Mouse (Mus musculus) kidney, postnatal 0 days (tissue): ENCODE data around the gene Gm39566. TPM values are rescaled to one million over a fixed set of nuclear protein-coding genes. Genes with fewer than 3 reads are reported as not detected.

Experiments used
- ATAC-seq: fragments of 200-750 bp; cut with Nextera tagmentation; replicated peaks from 2 replicates; pipeline ENCODE4 v1.8.0; 2017; ENCODE audit warnings: low read depth, moderate number of reproducible peaks, moderate TSS enrichment, moderate library complexity; ENCODE audit not compliant: low FRiP score
- DNase-seq: peaks from one replicate; pipeline ENCODE4 v3.0.0-alpha.2; 2016; ENCODE audit warnings: low spot score
- H3K27ac ChIP-seq: fragments of 300-500 bp; sonication (generic); 2 replicates; pipeline ENCODE4 v1.5.1; 2014; ENCODE audit warnings: mild to moderate bottlenecking
- H3K27me3 ChIP-seq: fragments of 300-500 bp; sonication (generic); 2 replicates; pipeline ENCODE4 v1.6.1; 2014; ENCODE audit warnings: low read length, mixed read lengths; ENCODE audit not compliant: insufficient read depth
- H3K36me3 ChIP-seq: fragments of 300-500 bp; sonication (generic); 2 replicates; pipeline ENCODE4 v1.6.1; 2014; ENCODE audit warnings: low read length, mixed read lengths; ENCODE audit not compliant: insufficient read depth
- H3K4me1 ChIP-seq: fragments of 300-500 bp; sonication (generic); replicated peaks from 2 replicates; pipeline ENCODE4 v1.6.1; 2014; ENCODE audit warnings: antibody characterized with exemption, low read length, mixed read lengths; ENCODE audit not compliant: insufficient read depth
- H3K4me2 ChIP-seq: fragments of 300-500 bp; sonication (generic); 2 replicates; pipeline ENCODE4 v1.6.1; 2014; ENCODE audit warnings: mild to moderate bottlenecking, low read length, moderate library complexity, mixed read lengths
- H3K4me3 ChIP-seq: fragments of 300-500 bp; sonication (generic); replicated peaks from 2 replicates; pipeline ENCODE4 v1.5.1; 2014; ENCODE audit warnings: low read depth, low read length
- H3K9ac ChIP-seq: fragments of 300-500 bp; sonication (generic); 2 replicates; pipeline ENCODE4 v1.6.1; 2014; ENCODE audit warnings: low read depth, low read length
- H3K9me3 ChIP-seq: fragments of 300-500 bp; sonication (generic); replicated peaks from 2 replicates; pipeline ENCODE4 v1.6.1; 2016; ENCODE audit warnings: low read length, inconsistent platforms, mixed read lengths
- CTCF ChIP-seq: IDR thresholded peaks from 2 replicates; pipeline ENCODE4 v1.5.1; 2016; ENCODE audit warnings: antibody characterized with exemption, low read depth, mild to moderate bottlenecking, moderate library complexity
- WGBS: fragments of 180-500 bp; shearing (Covaris S2); extraction: QIAGEN DNeasy Blood & Tissue Kit; methylation state at CpG from one replicate; pipeline ENCODE4 v1.1.7; 2014; 5-methylcytosine and 5-hydroxymethylcytosine counted together
- polyA plus RNA-seq: library from polyadenylated mRNA; unstranded; fragments of >200 nt; fragmentation: Nextera tagmentation; extraction: Ambion mirVana; gene quantifications from 2 replicates; pipeline ENCODE4 v1.2.1, GENCODE M21; 2015

The Gm39566 gene
- polyA plus RNA-seq, 1 experiment from 2014 or later: not detected

DNA sequence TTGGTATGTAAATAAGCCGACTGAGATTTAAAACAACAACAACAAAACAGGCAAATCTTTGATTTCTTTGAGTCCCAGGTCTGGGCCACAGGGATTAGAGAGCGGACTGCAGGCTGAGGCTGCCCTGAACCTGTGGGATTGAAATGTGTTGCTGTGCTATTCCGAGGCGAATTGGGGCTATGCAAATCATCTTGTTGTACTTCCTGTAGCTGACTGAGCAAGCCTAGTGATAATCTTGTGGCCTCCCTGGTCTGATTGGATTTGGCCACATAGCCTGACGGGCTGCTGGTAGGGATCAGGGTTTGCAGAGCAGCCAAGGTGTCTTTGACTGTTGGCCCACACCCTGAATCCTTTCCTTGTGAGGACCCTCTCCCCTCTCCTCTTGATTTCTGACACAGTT lies 40.1 kb downstream of the Gm39566 start:
- DNase-seq (no peak), ATAC-seq (no peak)
- Histone ChIP-seq H3K4me2 (no peak overlapping the region), H3K27ac (no peak overlapping the region), H3K36me3 (no peaks in the 10 kb centered on the region), H3K4me3 (no peak overlapping the region), H3K9me3 (no peaks in the 10 kb centered on the region), H3K27me3 (no peaks in the 10 kb centered on the region), H3K4me1 (peaks cover 11% of the 10 kb centered on the region), H3K9ac (no peak overlapping the region)
- 68% methylated on average over 5 of the region's 5 CpGs for WGBS
- TF ChIP-seq CTCF: no peak

DNA sequence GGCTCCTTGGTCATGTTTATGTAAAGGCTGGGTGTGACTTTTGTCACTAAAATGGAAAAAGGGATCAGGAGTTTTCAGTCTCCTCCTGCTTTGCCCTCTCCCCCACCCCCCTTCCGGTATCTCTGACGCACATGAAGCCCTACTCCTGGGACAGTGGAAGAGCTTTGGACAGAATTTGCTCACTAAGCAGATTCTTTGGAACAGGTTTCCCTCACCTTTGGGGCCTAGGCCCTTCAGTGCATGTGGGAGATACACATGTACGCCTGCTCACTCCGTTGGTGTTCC lies 47.5 kb downstream of the Gm39566 start:
- Histone ChIP-seq H3K36me3 (no peaks in the 10 kb centered on the region), H3K4me1 (peaks cover 12% of the 10 kb centered on the region; the same call in 1 of the 2 replicates), H3K27me3 (no peaks in the 10 kb centered on the region), H3K4me3 (no peak overlapping the region), H3K9me3 (no peaks in the 10 kb centered on the region), H3K9ac (peak overlapping the region; percentile 99; the same call in 1 of the 2 replicates), H3K4me2 (peak overlapping the region; percentile 84), H3K27ac (peak overlapping the region; percentile 95; the same call in 1 of the 2 replicates)
- ATAC-seq (no peak), DNase-seq (peak; percentile 37)
- WGBS: 43% methylated on average over 4 of the region's 4 CpGs
- no peak for TF ChIP-seq CTCF

DNA sequence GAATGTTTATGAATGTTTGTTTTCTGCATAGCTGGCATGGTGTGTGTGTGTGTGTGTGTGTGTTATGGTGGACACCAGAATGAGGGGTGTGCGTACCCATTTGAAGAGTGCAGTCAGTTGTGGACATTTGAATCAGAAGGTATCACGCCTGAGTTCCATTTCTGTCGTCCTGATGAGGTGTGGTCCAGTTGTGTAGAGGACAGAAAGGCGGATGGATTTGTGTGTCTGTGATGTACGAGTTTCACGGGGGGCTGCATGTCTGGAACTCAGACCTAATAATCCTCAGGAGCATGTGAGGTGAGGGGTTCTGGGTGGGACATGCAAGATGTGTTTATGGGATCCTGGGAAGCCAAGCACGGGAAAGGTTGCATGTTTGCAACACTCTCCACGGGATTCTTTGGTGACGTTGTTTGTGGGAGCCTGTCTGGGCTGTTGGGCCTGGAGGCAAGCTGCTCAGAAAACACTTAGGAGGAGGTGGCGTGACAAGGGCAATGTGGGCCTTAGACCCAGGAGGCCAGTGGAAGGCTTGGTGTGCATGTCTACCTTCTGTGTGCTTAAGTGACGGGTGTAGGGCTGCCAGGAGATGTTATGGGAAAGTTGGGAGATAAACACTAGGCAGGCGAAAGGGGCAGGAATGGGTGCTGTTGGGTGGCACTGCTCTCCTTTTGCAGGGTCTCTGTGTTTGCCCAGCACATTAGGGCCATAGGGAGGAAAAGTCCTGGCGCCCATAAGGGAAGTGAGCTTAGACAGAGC lies 48.0 kb downstream of the Gm39566 start:
- Histone ChIP-seq H3K4me2 (peak overlapping the region; percentile 84), H3K9me3 (no peaks in the 10 kb centered on the region), H3K27me3 (no peaks in the 10 kb centered on the region), H3K9ac (peak overlapping the region; percentile 99), H3K36me3 (no peaks in the 10 kb centered on the region), H3K4me3 (peak overlapping the region; percentile 95), H3K4me1 (peaks cover 12% of the 10 kb centered on the region; the same call in 1 of the 2 replicates), H3K27ac (peak overlapping the region; percentile 95)
- no peak for TF ChIP-seq CTCF
- 51% methylated on average over 13 of the region's 13 CpGs for WGBS
- no peak for ATAC-seq
- DNase-seq: no peak

DNA sequence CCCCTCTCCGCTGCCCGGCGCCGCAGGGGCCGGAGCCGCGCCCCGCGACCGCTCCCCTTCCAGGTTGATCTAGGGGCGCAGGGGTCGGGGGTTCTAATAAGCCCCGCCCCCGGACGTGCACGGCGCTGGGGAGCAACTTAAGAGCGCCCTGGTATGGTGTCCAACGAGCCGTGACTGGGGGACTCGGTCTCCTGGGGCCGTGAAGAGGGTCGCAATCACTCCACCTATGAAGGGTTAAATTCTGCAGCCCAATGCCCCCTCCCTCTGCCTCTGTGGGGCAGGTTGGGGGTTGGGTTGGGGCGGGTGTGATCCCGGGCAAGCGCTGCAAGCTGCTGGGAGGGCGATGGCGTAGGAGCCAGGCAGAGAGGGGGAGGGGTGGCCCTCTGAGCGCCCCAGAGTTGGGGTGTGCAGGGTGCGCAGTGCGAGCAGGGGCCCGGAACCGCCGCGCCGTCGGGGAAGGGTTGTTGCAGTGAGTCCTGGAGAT lies 48.9 kb downstream of the Gm39566 start:
- peak overlapping the region; percentile 99 for H3K9ac ChIP-seq
- ATAC-seq: peak; percentile 67
- DNase-seq: peak; percentile 60
- H3K4me3 ChIP-seq: peak overlapping the region; percentile 95
- peaks cover 12% of the 10 kb centered on the region; the same call in 1 of the 2 replicates for H3K4me1 ChIP-seq
- no peak for TF ChIP-seq CTCF
- no peaks in the 10 kb centered on the region for H3K27me3 ChIP-seq
- no peaks in the 10 kb centered on the region for H3K9me3 ChIP-seq
- WGBS: 1% methylated on average over 37 of the region's 37 CpGs
- H3K36me3 ChIP-seq: no peaks in the 10 kb centered on the region
- peak overlapping the region; percentile 95 for H3K27ac ChIP-seq
- peak overlapping the region; percentile 84 for H3K4me2 ChIP-seq

DNA sequence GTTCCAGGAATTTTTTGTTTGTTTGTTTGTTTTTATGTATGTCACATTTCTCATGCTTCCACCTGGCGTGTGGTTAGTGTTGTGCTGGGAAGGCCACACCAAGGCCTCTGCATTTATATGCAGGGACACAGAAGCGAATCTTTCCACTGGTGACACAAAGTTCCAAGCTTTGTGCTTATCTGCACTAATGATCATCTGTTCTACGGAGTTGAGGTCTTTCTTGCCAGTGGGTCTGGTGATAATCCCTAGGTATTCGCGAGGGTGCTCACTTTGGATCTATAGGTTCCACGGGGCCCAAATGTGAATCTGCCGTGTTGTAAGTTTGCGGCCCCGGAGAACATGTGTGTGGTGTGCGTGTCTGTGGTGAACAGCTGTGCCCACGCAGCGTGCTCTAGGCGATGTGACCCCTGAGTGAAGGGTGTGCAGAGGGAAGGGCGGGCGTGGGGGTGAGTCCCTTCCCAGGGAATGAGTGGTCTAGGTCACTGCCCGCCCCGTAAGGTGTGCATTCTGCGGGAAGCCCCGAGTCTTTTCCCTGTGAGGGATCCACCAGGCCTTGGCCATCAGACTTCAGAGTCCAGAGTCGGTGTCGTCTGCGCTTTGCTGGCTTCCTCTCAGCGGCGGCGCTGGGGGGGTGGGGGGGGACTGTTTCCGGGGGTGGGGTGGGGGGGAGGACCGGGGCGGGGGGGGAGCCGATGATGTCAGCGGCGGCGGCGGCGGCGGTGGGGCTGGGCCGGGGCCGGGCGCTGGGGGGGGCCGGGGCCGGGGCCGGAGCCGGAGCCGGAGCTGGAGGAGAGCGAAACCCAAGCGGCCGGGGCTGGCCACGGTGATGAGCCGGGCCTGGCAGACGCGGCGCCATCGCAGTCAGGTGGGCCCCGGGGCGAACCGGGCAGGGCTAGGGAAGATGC lies 49.6 kb downstream of the Gm39566 start, which contains the start of gene Zbtb4:
Gene Zbtb4 (plus strand): TSS at position 692 of the 905 bp plus-strand sequence.
- Histone ChIP-seq H3K27ac (peak within 1 kb of the TSS; percentile 95), H3K36me3 (no peaks in the 10 kb centered on the region), H3K4me1 (peaks cover 13% of the 10 kb centered on the region; the same call in 1 of the 2 replicates), H3K9me3 (no peaks in the 10 kb centered on the region), H3K4me2 (peak within 1 kb of the TSS; percentile 84), H3K4me3 (peak within 1 kb of the TSS; percentile 95), H3K27me3 (no peaks in the 10 kb centered on the region), H3K9ac (peak within 1 kb of the TSS; percentile 99)
- DNase-seq: peak; percentile 52
- ATAC-seq: peak; percentile 41
- 18% methylated on average over 37 of the region's 55 CpGs for WGBS
- TF ChIP-seq CTCF: no peak

DNA sequence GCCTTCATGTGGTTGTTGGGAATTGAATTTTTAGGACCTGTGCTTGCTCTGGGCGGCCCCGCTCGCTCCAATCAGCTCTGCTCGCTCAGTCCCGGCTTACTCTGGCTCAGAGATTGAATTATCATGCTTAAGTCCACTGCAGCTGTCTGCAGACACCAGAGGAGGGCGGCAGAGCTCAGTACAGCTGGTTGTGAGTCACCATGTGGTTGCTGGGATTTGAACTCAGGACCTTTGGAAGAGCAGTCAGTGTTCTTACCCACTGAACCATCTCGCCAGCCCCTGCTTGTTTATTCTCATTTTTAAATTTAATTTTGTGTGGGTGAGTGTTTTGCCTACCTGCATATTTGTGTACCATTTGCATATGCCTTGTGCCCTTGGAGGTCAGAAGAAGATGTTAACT lies 51.5 kb downstream of the Gm39566 start:
- peak; percentile 21 for DNase-seq
- 68% methylated on average over 7 of the region's 7 CpGs for WGBS
- Histone ChIP-seq H3K9ac (no peak overlapping the region), H3K27ac (no peak overlapping the region), H3K27me3 (no peaks in the 10 kb centered on the region), H3K9me3 (no peaks in the 10 kb centered on the region), H3K4me1 (peaks cover 23% of the 10 kb centered on the region; the same call in 1 of the 2 replicates), H3K4me2 (no peak overlapping the region), H3K36me3 (no peaks in the 10 kb centered on the region), H3K4me3 (no peak overlapping the region)
- ATAC-seq: no peak
- peak; percentile 54 for TF ChIP-seq CTCF
